Comparison of ENCODE assay signal across 9 mouse cellular contexts in the genomic region with DNA sequence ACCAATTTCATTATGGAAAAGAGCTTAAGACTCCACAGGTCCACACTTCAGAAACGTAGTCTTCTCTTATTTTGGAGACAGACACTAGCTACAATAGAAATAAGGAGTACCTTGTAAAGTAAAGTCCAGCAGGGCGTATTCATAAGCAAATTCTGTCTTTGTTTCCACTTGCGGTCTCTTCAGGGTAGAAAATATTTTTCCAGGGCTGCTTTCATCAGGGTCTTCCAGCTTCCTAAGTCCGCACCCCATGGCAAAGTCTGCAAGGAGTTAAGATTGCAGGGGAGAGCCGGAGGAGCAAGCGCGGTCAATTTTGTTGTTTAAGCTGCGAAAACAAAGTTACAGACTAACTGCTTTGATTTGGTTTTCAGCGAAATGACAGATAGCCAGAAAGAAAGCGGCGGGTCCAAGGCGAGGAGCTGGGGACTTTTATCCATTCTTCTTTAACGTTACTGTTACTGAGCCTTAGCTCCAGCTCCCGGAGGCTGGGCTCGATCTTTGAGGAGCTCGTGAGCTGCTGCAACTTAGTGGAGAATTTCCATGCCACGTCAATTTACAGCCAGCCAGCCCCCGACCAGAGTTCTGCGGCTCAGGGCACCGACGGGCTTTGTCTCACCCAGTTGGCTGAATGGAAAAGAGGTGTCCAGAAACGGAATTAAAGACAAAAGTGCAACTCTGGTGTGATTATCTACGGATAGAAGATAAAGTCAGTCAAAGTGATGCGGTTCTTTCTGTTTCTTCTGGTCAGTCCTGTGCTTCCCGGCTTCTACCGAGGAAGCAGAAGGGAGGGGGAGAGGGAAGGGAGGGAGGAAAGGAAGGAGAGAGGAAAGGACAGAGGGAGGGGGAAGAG. TPM values are rescaled to one million over a fixed set of nuclear protein-coding genes. Genes with fewer than 3 reads are reported as not detected.
A peak's percentile ranks its signal among the peaks of the same experiment; 100 is the strongest.
DNase-seq lines count a peak whose midpoint lies in the region; ATAC-seq and TF ChIP-seq lines count a peak whose summit lies in the region.
"Had no signal": no experiment of that assay in that cellular context is flagged by ENCODE, and none has a peak within 500 bp of the region (broad histone marks: within the 10 kb centered on the region; RNA-seq: fewer than 3 reads in every experiment).

A gene (minus strand): TSS at position 772 of the 847 bp plus-strand sequence.

- peak within 1 kb of the TSS; percentile 35 for H3K9ac ChIP-seq in CH12.LX (ENCODE audit: insufficient read depth, low read depth)
- peak within 1 kb of the TSS; percentile 53 for H3K9ac ChIP-seq in forebrain, embryonic 12.5 days
- H3K9ac ChIP-seq in midbrain, embryonic 12.5 days (replicated peaks), result peak within 1 kb of the TSS; percentile 63

- TF ChIP-seq EP300 in CH12.LX (IDR thresholded peaks at IDR 0.05; ENCODE audit: low read length), result no peak; the same call in 1 of the 2 replicates

- H3K4me1 ChIP-seq in CH12.LX (ENCODE audit: control insufficient read depth in 1 of 2, insufficient read depth in 2 of 2), result no peaks in the 10 kb centered on the region
- H3K4me1 ChIP-seq in forebrain, embryonic 12.5 days, result peaks cover 20% of the 10 kb centered on the region
- H3K4me1 ChIP-seq in hindbrain, embryonic 10.5 days (replicated peaks), result peaks cover 31% of the 10 kb centered on the region
- peaks cover 14% of the 10 kb centered on the region; the same call in 1 of the 2 replicates for H3K4me1 ChIP-seq in midbrain, embryonic 12.5 days

- in situ Hi-C loops in CH12.LX (cut with MboI; ENCODE audit: low pct_ligation_motif_present, low pct_unique_long_range_greater_than_20kb, low sequenced_read_pairs), result no loop called here

- DNase-seq in CH12.LX (ENCODE audit: extremely low read depth), result no peak
- peak; percentile 33 for DNase-seq in ZHBTc4 (ENCODE audit: low read depth, low spot score)
- DNase-seq in hindbrain, embryonic 10.5 days (ENCODE audit: low spot score), result peak; percentile 67
- DNase-seq in left cerebral cortex, postnatal 4 days, result no peak
- DNase-seq in ovary, postnatal 10 days (ENCODE audit: low spot score), result no peak
- no peak for DNase-seq in cerebellum, adult 11-12 months

- no peaks in the 10 kb centered on the region for H3K9me3 ChIP-seq in CH12.LX (replicated peaks; ENCODE audit: low read length)
- H3K9me3 ChIP-seq in forebrain, embryonic 12.5 days, result no peaks in the 10 kb centered on the region
- H3K9me3 ChIP-seq in hindbrain, embryonic 10.5 days, result no peaks in the 10 kb centered on the region
- no peaks in the 10 kb centered on the region for H3K9me3 ChIP-seq in midbrain, embryonic 12.5 days

- under 1% methylated on average over 26 of the region's 26 CpGs for WGBS in forebrain, embryonic 12.5 days
- 1% methylated on average over 26 of the region's 26 CpGs for WGBS in hindbrain, embryonic 10.5 days
- under 1% methylated on average over 26 of the region's 26 CpGs for WGBS in midbrain, embryonic 12.5 days

- no peaks in the 10 kb centered on the region for H3K36me3 ChIP-seq in CH12.LX (replicated peaks in 1 of 2; ENCODE audit: control insufficient read depth in 1 of 2, insufficient read depth in 1 of 2, low read length in 1 of 2)
- no peaks in the 10 kb centered on the region for H3K36me3 ChIP-seq in forebrain, embryonic 12.5 days (replicated peaks)
- H3K36me3 ChIP-seq in hindbrain, embryonic 10.5 days, result no peaks in the 10 kb centered on the region
- H3K36me3 ChIP-seq in midbrain, embryonic 12.5 days, result no peaks in the 10 kb centered on the region

- dilution Hi-C loops in CH12.LX (cut with MboI; ENCODE audit: extremely low pct_ligation_motif_present, extremely low pct_unique_long_range_greater_than_20kb, low sequenced_read_pairs), result no loop called here

- H3K4me2 ChIP-seq in CH12.LX (ENCODE audit: insufficient read depth, low read depth, poor library complexity, severe bottlenecking), result peak within 1 kb of the TSS; percentile 59
- H3K4me2 ChIP-seq in forebrain, embryonic 12.5 days, result peak within 1 kb of the TSS; percentile 65
- H3K4me2 ChIP-seq in midbrain, embryonic 12.5 days (replicated peaks), result peak within 1 kb of the TSS; percentile 63

- no peaks in the 10 kb centered on the region for H3K27me3 ChIP-seq in CH12.LX (replicated peaks)
- H3K27me3 ChIP-seq in forebrain, embryonic 12.5 days, result 0 out of 2 replicates have a peak, but pooled peaks cover 3% of the 10 kb centered on the region
- H3K27me3 ChIP-seq in hindbrain, embryonic 10.5 days (ENCODE audit: insufficient read depth, poor library complexity, severe bottlenecking), result 0 out of 2 replicates have a peak, but pooled peaks cover 6% of the 10 kb centered on the region
- peaks cover 3% of the 10 kb centered on the region; the same call in 1 of the 2 replicates for H3K27me3 ChIP-seq in midbrain, embryonic 12.5 days

- ATAC-seq in forebrain, embryonic 12.5 days (ENCODE audit: low FRiP score), result no peak
- peak; percentile 52; the same call in 1 of the 2 replicates for ATAC-seq in midbrain, embryonic 12.5 days (ENCODE audit: low FRiP score, low read depth)

- no peak within 1 kb of the TSS for H3K27ac ChIP-seq in CH12.LX (ENCODE audit: insufficient read depth, low read depth)
- 0 out of 2 replicates have a peak within 1 kb of the TSS, but pooled peaks have one; percentile 36 for H3K27ac ChIP-seq in forebrain, embryonic 12.5 days
- peak within 1 kb of the TSS; percentile 85 for H3K27ac ChIP-seq in hindbrain, embryonic 10.5 days
- 0 out of 2 replicates have a peak within 1 kb of the TSS, but pooled peaks have one; percentile 15 for H3K27ac ChIP-seq in midbrain, embryonic 12.5 days (replicated peaks)

- TF ChIP-seq RAD21 in CH12.LX (IDR thresholded peaks at IDR 0.05; ENCODE audit: low read depth, low read length), result no peak

- H3K4me3 ChIP-seq in CH12.LX (replicated peaks in 1 of 3; ENCODE audit: low read depth in 2 of 3, low read length in 2 of 3, poor library complexity in 1 of 3), result peak within 1 kb of the TSS in 2 of 3 experiments; percentile 36 to 51
- H3K4me3 ChIP-seq in forebrain, embryonic 12.5 days (replicated peaks), result peak within 1 kb of the TSS; percentile 45
- H3K4me3 ChIP-seq in hindbrain, embryonic 10.5 days, result peak within 1 kb of the TSS; percentile 57
- peak within 1 kb of the TSS; percentile 44 for H3K4me3 ChIP-seq in midbrain, embryonic 12.5 days
- H3K4me3 ChIP-seq: erythroblast, embryonic 14.5 days had no signal

- no peaks in the 10 kb centered on the region for H3K79me2 ChIP-seq in CH12.LX (replicated peaks; ENCODE audit: control insufficient read depth, extremely low read depth, insufficient read depth, poor library complexity, severe bottlenecking)

- TF ChIP-seq CTCF in CH12.LX (conservative IDR thresholded peaks at IDR 0.05 in 1 of 2, IDR thresholded peaks at IDR 0.05 in 1 of 2; ENCODE audit: low read depth in 2 of 2, low read length in 2 of 2), result no peak

- intact Hi-C loops in left cerebral cortex, postnatal 4 days (cut with DNase I), result no loop called here

- TF ChIP-seq POLR2A in CH12.LX (IDR thresholded peaks at IDR 0.05; ENCODE audit: low read depth, low read length), result no peak

TF ChIP-seq in CH12.LX, 34 proteins besides CTCF, POLR2A, EP300 and RAD21:
- no peak for TF ChIP-seq GABPA (IDR thresholded peaks at IDR 0.05; ENCODE audit: insufficient replicate concordance, low read depth, low read length)
- TF ChIP-seq MXI1 (IDR thresholded peaks at IDR 0.05; ENCODE audit: low read depth, low read length), result 0 out of 2 replicates have a peak, but pooled peaks have one; percentile 35
- peak; percentile 69; the same call in 1 of the 2 replicates for TF ChIP-seq UBTF (IDR thresholded peaks at IDR 0.05; ENCODE audit: low read depth, low read length)
- TF ChIP-seq IRF4 (IDR thresholded peaks at IDR 0.05; ENCODE audit: low read depth, low read length), result no peak
- TF ChIP-seq NRF1 (IDR thresholded peaks at IDR 0.05; ENCODE audit: low read depth, low read length), result no peak
- TF ChIP-seq MYC (IDR thresholded peaks at IDR 0.05; ENCODE audit: low read depth, low read length), result no peak
- TF ChIP-seq BHLHE40 (IDR thresholded peaks at IDR 0.05; ENCODE audit: low read depth, low read length), result 0 out of 2 replicates have a peak, but pooled peaks have one; percentile 17

RNA-seq across cellular contexts. Expression of the gene that starts here (rescaled TPM):
- total RNA-seq in CH12.LX (2012; rRNA removed), result 0.88 and 1.4 TPM in 2 replicates
- total RNA-seq in CH12.LX (2014; rRNA removed), result 0.96 and 1.1 TPM in 2 replicates
- polyA plus RNA-seq in CH12.LX (2012; ENCODE audit: insufficient read length, low read depth), result 0.91 and 1.4 TPM in 2 replicates
- polyA plus RNA-seq in forebrain, embryonic 12.5 days (2016; fragmentation: Nextera tagmentation; extraction: Ambion mirVana), result 10.8 and 11.4 TPM in 2 replicates
- polyA plus RNA-seq in hindbrain, embryonic 10.5 days (2016; fragmentation: Nextera tagmentation; extraction: Ambion mirVana), result 7.3 and 8.5 TPM in 2 replicates
- 10 to 100 TPM; 13.0 to 13.6 TPM for total RNA-seq in left cerebral cortex, postnatal 4 days (2021)
- polyA plus RNA-seq in midbrain, embryonic 12.5 days (2016; fragmentation: Nextera tagmentation; extraction: Ambion mirVana), result 8.3 and 8.9 TPM in 2 replicates
- polyA plus RNA-seq: erythroblast, embryonic 14.5 days had no signal

Comparison
In these comparisons a context has a peak if more than half of its experiments do, and no peak if none do; other contexts are left out.
1. RNA of the gene that starts here (total RNA-seq): 13.0 to 13.6 TPM in left cerebral cortex, postnatal 4 days; 0.88 to 1.4 TPM in CH12.LX; every median in the first group is over 4 times any median in the second.
2. DNase-seq: peak in ZHBTc4 (single experiment) and hindbrain, embryonic 10.5 days (single experiment); none in CH12.LX (single experiment), left cerebral cortex, postnatal 4 days (single experiment), ovary, postnatal 10 days (single experiment) and cerebellum, adult 11-12 months (single experiment).
3. Peak in every context shown above with its lines, with median percentiles within 50 percentile points of each other: H3K4me2 ChIP-seq, H3K4me3 ChIP-seq and H3K9ac ChIP-seq.